Mouse (Mus musculus) hindbrain, embryonic 11.5 days (tissue): ENCODE measurements at regions not wholly inside any gene's neighbourhood (a gene's known extent, or its start where the extent isn't known, plus 50 kb on each side); places are given as distances from the start of the nearest gene placed in this dataset.
A peak's percentile ranks its signal among the peaks of the same experiment; 100 is the strongest.

Experiments
- ATAC-seq: fragments of 200-750 bp; cut with Nextera tagmentation; 2 replicates; pipeline ENCODE4 v1.8.0; 2017; ENCODE audit warnings: mild to moderate bottlenecking, moderate TSS enrichment, moderate library complexity; ENCODE audit not compliant: low FRiP score
- DNase-seq: peaks from one replicate; pipeline ENCODE4 v3.0.0-alpha.2; 2015; ENCODE audit warnings: low spot score
- H3K27ac ChIP-seq: fragments of 300-500 bp; sonication (generic); 2 replicates; pipeline ENCODE4 v1.5.1; 2014; ENCODE audit warnings: mild to moderate bottlenecking, low read depth, low read length
- H3K27me3 ChIP-seq: fragments of 300-500 bp; sonication (generic); 2 replicates; pipeline ENCODE4 v1.6.1; 2014; ENCODE audit warnings: mild to moderate bottlenecking, low read length, moderate library complexity, mixed read lengths; ENCODE audit not compliant: control insufficient read depth, insufficient read depth
- H3K36me3 ChIP-seq: fragments of 300-500 bp; sonication (generic); 2 replicates; pipeline ENCODE4 v1.6.1; 2014; ENCODE audit warnings: mild to moderate bottlenecking, low read length, moderate library complexity, mixed read lengths; ENCODE audit not compliant: control insufficient read depth, insufficient read depth
- H3K4me1 ChIP-seq: fragments of 300-500 bp; sonication (generic); replicated peaks from 2 replicates; pipeline ENCODE4 v1.6.1; 2014; ENCODE audit warnings: low read length, mixed read lengths; ENCODE audit not compliant: control insufficient read depth, insufficient read depth
- H3K4me2 ChIP-seq: fragments of 300-500 bp; sonication (generic); replicated peaks from 2 replicates; pipeline ENCODE4 v1.6.1; 2014; ENCODE audit warnings: mild to moderate bottlenecking, low read depth, low read length
- H3K4me3 ChIP-seq: fragments of 300-500 bp; sonication (generic); 2 replicates; pipeline ENCODE4 v1.5.1; 2014; ENCODE audit warnings: low read depth, low read length
- H3K9ac ChIP-seq: fragments of 300-500 bp; sonication (generic); 2 replicates; pipeline ENCODE4 v1.6.1; 2014; ENCODE audit warnings: low read depth, low read length
- H3K9me3 ChIP-seq: fragments of 300-500 bp; sonication (generic); 2 replicates; pipeline ENCODE4 v1.6.1; 2016; ENCODE audit warnings: low read length; ENCODE audit not compliant: control insufficient read depth
- WGBS: fragments of 180-500 bp; shearing (Covaris S2); extraction: QIAGEN DNeasy Blood & Tissue Kit; methylation state at CpG from one replicate; pipeline ENCODE4 v1.1.7; 2014; 5-methylcytosine and 5-hydroxymethylcytosine counted together

DNA sequence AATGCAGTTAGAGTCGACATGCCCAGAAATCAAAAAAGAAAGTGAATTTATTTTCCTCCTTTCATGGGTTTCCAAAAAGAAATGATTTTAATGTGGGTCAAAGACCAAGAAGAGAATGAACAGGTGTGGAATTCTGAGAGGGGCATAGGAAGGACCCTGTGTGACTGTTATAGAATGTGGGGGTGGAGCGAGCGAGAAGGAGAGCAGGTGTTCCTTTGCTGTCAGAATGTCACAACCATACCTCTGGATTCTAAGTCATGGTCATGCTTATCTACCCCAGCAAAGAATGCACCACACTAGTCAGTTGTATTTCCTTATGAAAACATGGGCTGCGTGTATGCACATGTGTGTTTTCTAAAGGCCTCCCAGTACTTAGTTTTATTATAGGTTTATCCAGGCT is 168.9 kb upstream of the Itga4 start:
- no peak overlapping the region for H3K4me3 ChIP-seq
- WGBS = 92% methylated on average over 4 of the region's 4 CpGs

GRCm38 (mm10) chr2:79086857-79087578 is 168.2 kb upstream of the Itga4 start:
- Histone ChIP-seq H3K36me3 (no peaks in the 10 kb centered on the region), H3K4me2 (no peak overlapping the region), H3K27me3 (no peaks in the 10 kb centered on the region), H3K9ac (no peak overlapping the region), H3K27ac (no peak overlapping the region), H3K4me3 (no peak overlapping the region), H3K9me3 (no peaks in the 10 kb centered on the region), H3K4me1 (no peaks in the 10 kb centered on the region)
- 82% methylated on average over 9 of the region's 9 CpGs for WGBS
- no peak for ATAC-seq
- no peak for DNase-seq

More for the DNA sequence above, 168.9 kb upstream of the Itga4 start:
- Histone ChIP-seq H3K27ac (no peak overlapping the region), H3K4me1 (no peaks in the 10 kb centered on the region), H3K4me2 (no peak overlapping the region), H3K36me3 (no peaks in the 10 kb centered on the region), H3K27me3 (no peaks in the 10 kb centered on the region), H3K9ac (no peak overlapping the region), H3K9me3 (no peaks in the 10 kb centered on the region)
- DNase-seq (no peak), ATAC-seq (no peak)

DNA sequence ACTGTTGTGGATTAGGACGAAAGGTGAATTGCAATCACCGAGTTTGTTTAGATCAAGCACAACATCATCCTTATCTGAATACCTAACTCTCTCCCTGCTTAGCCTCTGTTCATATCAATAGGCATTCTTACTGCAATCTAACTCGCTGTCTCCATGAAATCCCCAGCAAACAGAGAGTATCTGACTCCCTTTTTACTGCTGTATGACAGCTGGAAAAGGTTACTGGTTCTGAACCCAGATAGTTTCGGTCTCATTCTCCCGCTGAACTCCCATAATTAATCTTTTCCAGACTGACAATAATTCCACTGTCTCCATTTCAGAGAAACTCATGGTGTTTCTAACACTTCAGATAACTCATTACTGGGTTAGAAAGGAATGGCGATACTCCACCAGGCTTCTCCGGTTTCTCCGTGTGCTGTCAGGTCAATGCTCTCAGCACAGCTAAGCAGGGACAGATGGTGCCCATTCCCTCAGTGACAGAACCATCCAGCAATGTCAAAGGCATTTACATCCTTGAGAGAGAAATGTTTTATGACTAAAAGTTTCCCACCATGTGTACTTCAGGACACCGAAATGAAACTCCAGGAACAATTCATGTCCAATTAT is 167.5 kb upstream of the Itga4 start:
- Histone ChIP-seq H3K27me3 (no peaks in the 10 kb centered on the region), H3K36me3 (no peaks in the 10 kb centered on the region), H3K27ac (no peak overlapping the region), H3K4me2 (no peak overlapping the region), H3K4me1 (no peaks in the 10 kb centered on the region), H3K4me3 (no peak overlapping the region), H3K9ac (no peak overlapping the region), H3K9me3 (no peaks in the 10 kb centered on the region)
- DNase-seq = peak; percentile 11
- no peak for ATAC-seq
- 60% methylated on average over 9 of the region's 9 CpGs for whole genome bisulfite sequencing

- no peak overlapping the region for H3K4me3 ChIP-seq
- WGBS = 94% methylated on average over 2 of the region's 2 CpGs
- H3K9me3 ChIP-seq = no peaks in the 10 kb centered on the region
- H3K4me2 ChIP-seq = no peak overlapping the region
- H3K27ac ChIP-seq = no peak overlapping the region
- H3K27me3 ChIP-seq = no peaks in the 10 kb centered on the region
- DNase-seq = no peak
- no peak for ATAC-seq
- H3K4me1 ChIP-seq = no peaks in the 10 kb centered on the region
- no peaks in the 10 kb centered on the region for H3K36me3 ChIP-seq
- no peak overlapping the region for H3K9ac ChIP-seq
These were observed 165.0 kb upstream of the Itga4 start for GRCm38 (mm10) chr2:79090273-79090672.

GRCm38 (mm10) chr2:79094298-79094697 is 160.9 kb upstream of the Itga4 start:
- no peaks in the 10 kb centered on the region for H3K27me3 ChIP-seq
- 42% methylated on average over 1 of the region's 1 CpGs for WGBS
- no peak overlapping the region for H3K9ac ChIP-seq
- H3K9me3 ChIP-seq = no peaks in the 10 kb centered on the region
- no peak overlapping the region for H3K4me3 ChIP-seq
- ATAC-seq = no peak
- H3K27ac ChIP-seq = no peak overlapping the region
- no peak for DNase-seq
- no peaks in the 10 kb centered on the region for H3K4me1 ChIP-seq
- H3K4me2 ChIP-seq = no peak overlapping the region
- H3K36me3 ChIP-seq = no peaks in the 10 kb centered on the region

DNA sequence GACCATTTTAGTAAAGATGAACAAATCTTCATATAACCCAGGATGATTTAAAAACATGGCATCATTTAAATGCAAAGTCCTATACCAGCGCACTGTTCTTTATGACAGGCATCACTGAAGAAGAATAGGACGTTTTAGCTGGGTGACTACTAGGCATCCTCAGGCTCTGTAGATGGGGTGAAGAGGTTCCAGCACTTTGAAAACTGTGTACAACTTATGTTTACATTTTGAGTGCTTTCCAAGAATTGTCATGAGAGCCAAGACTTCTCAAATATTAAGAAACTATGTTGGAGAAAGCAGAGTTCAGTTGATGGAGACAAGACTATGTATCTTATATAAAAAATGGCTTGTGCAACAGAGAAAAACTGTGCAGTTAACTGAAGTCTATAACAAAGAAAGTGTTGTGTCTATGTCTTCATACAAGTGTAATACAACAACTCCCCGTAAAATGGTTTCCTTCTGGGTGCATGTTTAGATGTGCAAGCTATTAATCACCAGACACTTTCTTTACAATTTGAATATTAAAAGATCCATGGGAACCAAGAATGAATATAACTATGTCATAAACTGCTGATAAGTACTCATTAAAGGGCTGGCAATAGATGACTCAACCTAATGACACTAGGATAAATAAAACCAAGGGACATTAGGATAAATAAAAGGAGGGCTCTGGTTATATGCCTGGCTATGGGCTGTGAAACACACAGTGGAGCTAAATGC is 158.5 kb upstream of the Itga4 start:
- DNase-seq (no peak), ATAC-seq (no peak)
- Histone ChIP-seq H3K27ac (no peak overlapping the region), H3K9me3 (no peaks in the 10 kb centered on the region), H3K27me3 (no peaks in the 10 kb centered on the region), H3K4me2 (no peak overlapping the region), H3K4me3 (no peak overlapping the region), H3K4me1 (no peaks in the 10 kb centered on the region), H3K9ac (no peak overlapping the region), H3K36me3 (no peaks in the 10 kb centered on the region)
- WGBS = 89% methylated on average over 3 of the region's 3 CpGs

- H3K36me3 ChIP-seq = no peaks in the 10 kb centered on the region
- H3K9ac ChIP-seq = no peak overlapping the region
- H3K27ac ChIP-seq = no peak overlapping the region
- H3K4me1 ChIP-seq = no peaks in the 10 kb centered on the region
- H3K4me2 ChIP-seq = no peak overlapping the region
- ATAC-seq (no peak), DNase-seq (no peak)
- WGBS = 91% methylated on average over 1 of the region's 1 CpGs
- H3K27me3 ChIP-seq = no peaks in the 10 kb centered on the region
- no peak overlapping the region for H3K4me3 ChIP-seq
- no peaks in the 10 kb centered on the region for H3K9me3 ChIP-seq
These were observed 155.6 kb upstream of the Itga4 start for GRCm38 (mm10) chr2:79099601-79100000.

DNA sequence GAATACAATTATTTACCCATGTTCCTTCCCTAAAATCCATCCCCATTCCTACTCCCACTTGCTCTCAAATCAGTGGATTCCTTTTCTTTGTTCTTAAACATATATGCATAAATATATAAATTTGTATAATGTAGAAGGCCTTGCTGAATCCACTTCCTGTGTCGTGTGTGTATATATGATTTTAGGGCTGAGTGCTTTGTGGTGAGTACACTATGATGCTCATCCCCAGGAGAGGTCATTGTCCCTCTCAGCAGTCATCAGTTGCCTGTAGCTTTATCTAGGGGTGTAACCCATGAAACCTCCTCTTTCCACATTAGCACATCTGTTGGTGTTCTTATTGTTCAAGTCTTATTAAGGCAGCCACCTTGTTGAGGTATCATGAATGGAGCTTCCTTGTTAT is 143.6 kb upstream of the Itga4 start:
- 89% methylated on average over 1 of the region's 1 CpGs for WGBS
- H3K4me1 ChIP-seq = no peaks in the 10 kb centered on the region
- no peak for ATAC-seq
- no peaks in the 10 kb centered on the region for H3K36me3 ChIP-seq
- H3K27ac ChIP-seq = no peak overlapping the region
- H3K27me3 ChIP-seq = no peaks in the 10 kb centered on the region
- H3K4me2 ChIP-seq = no peak overlapping the region
- no peak overlapping the region for H3K9ac ChIP-seq
- DNase-seq = no peak
- no peak overlapping the region for H3K4me3 ChIP-seq
- no peaks in the 10 kb centered on the region for H3K9me3 ChIP-seq

- no peak overlapping the region for H3K4me3 ChIP-seq
- H3K4me1 ChIP-seq = no peaks in the 10 kb centered on the region
- DNase-seq = no peak
- no peaks in the 10 kb centered on the region for H3K9me3 ChIP-seq
- ATAC-seq = no peak
- no peak overlapping the region for H3K9ac ChIP-seq
- no peaks in the 10 kb centered on the region for H3K36me3 ChIP-seq
- no peak overlapping the region for H3K4me2 ChIP-seq
- 92% methylated on average over 1 of the region's 1 CpGs for WGBS
- no peaks in the 10 kb centered on the region for H3K27me3 ChIP-seq
- no peak overlapping the region for H3K27ac ChIP-seq
These were observed 143.2 kb upstream of the Itga4 start for GRCm38 (mm10) chr2:79112076-79112475.
